In the genomic region with DNA sequence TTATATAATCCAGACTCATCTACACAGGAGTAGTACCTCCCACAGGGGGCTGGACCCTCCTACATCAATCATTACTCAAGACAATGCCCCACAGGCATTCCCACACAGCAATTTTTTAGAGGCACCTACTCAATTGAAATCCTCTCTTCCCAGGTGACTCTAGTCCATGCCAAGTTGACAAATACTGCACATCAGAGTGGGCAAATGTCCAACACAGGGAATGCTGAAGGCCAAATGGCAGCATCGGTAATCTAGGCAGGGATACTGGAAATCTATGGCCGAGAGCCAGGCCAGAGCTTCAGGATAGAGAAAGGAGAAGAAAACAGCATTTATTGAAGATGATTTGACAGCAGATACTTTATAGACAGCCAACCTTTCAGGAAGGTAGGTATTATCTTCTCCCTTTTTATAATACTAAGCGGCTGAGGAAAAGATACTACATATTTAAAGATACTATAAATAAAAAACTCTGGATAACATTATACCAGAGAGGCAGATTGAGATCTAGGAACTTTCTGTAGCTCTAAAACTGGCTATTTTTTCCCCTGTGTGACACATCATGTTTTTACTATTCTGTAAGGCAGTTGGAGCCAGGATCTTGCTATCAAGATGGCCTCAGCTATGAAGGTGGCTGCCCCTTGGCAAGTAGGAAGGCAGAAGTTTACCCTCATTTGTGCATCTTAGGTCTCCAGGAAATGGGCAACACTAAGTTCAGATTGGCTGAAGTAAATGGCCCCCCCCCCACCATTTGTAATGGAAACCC, we compare ENCODE assay signal across 19 mouse cellular contexts.
DNase-seq lines count a peak whose midpoint lies in the region; ATAC-seq and TF ChIP-seq lines count a peak whose summit lies in the region.
"Had no signal": no experiment of that assay in that cellular context is flagged by ENCODE, and none has a peak within 500 bp of the region (broad histone marks: within the 10 kb centered on the region; RNA-seq: fewer than 3 reads in every experiment).

No protein-coding gene starts in this region.

- no peak overlapping the region for H3K4me3 ChIP-seq in hindbrain, postnatal 0 days (ENCODE audit: low read length)
- no peak overlapping the region for H3K4me3 ChIP-seq in hindbrain, embryonic 12.5 days
- no peak overlapping the region for H3K4me3 ChIP-seq in forebrain, embryonic 11.5 days (ENCODE audit: low read depth, low read length)
- no peak overlapping the region for H3K4me3 ChIP-seq in intestine, embryonic 16.5 days (ENCODE audit: low read length)
- H3K4me3 ChIP-seq: embryonic facial prominence, embryonic 15.5 days; forebrain, embryonic 12.5 days; kidney, embryonic 15.5 days; megakaryocyte, embryonic 14.5 days had no signal

- no peaks in the 10 kb centered on the region for H3K9me3 ChIP-seq in hindbrain, postnatal 0 days (ENCODE audit: low read length)
- no peaks in the 10 kb centered on the region for H3K9me3 ChIP-seq in hindbrain, embryonic 12.5 days (replicated peaks)
- no peaks in the 10 kb centered on the region for H3K9me3 ChIP-seq in forebrain, embryonic 11.5 days (ENCODE audit: control insufficient read depth, low read length)
- H3K9me3 ChIP-seq in intestine, embryonic 16.5 days (ENCODE audit: control insufficient read depth, low read length) = no peaks in the 10 kb centered on the region
- H3K9me3 ChIP-seq: embryonic facial prominence, embryonic 15.5 days; forebrain, embryonic 12.5 days; kidney, embryonic 15.5 days; megakaryocyte, embryonic 14.5 days had no signal

- peak; percentile 56 for DNase-seq in hindbrain, postnatal 0 days (ENCODE audit: low spot score)
- DNase-seq in brain, adult 2 months (ENCODE audit: low read depth, low spot score) = peak; percentile 96
- peak; percentile 88 for DNase-seq in cerebellum, adult 11-12 months
- DNase-seq in cerebellum, postnatal 14 days = peak; percentile 89 to 92
- DNase-seq in forebrain, embryonic 11.5 days (ENCODE audit: low spot score) = no peak
- DNase-seq: B cell, adult 2 months; gastrocnemius, postnatal 14 days; kidney, postnatal 4 days; liver; lung, adult 18-20 months; thymus, adult 18-20 months; thymus, postnatal 4 days had no signal

- no peak for ATAC-seq in hindbrain, postnatal 0 days
- ATAC-seq in hindbrain, embryonic 12.5 days (ENCODE audit: low FRiP score) = no peak
- ATAC-seq in inflammation-experienced regulatory T-cells, adult 6 months = no peak
- ATAC-seq in forebrain, embryonic 11.5 days (replicated peaks; ENCODE audit: low FRiP score) = no peak
- ATAC-seq in intestine, embryonic 16.5 days = no peak

- H3K36me3 ChIP-seq in hindbrain, postnatal 0 days (ENCODE audit: insufficient read depth, low read length) = no peaks in the 10 kb centered on the region
- H3K36me3 ChIP-seq in hindbrain, embryonic 12.5 days = no peaks in the 10 kb centered on the region
- no peaks in the 10 kb centered on the region for H3K36me3 ChIP-seq in forebrain, embryonic 11.5 days (ENCODE audit: control insufficient read depth, insufficient read depth, low read length)
- no peaks in the 10 kb centered on the region for H3K36me3 ChIP-seq in intestine, embryonic 16.5 days (ENCODE audit: control insufficient read depth, insufficient read depth, low read length)
- H3K36me3 ChIP-seq: embryonic facial prominence, embryonic 15.5 days; forebrain, embryonic 12.5 days; kidney, embryonic 15.5 days had no signal

- WGBS in hindbrain, postnatal 0 days = 61% methylated on average over 3 of the region's 3 CpGs
- 88% methylated on average over 3 of the region's 3 CpGs for WGBS in hindbrain, embryonic 12.5 days
- whole genome bisulfite sequencing in forebrain, embryonic 11.5 days = 91% methylated on average over 3 of the region's 3 CpGs
- WGBS in intestine, embryonic 16.5 days = 84% methylated on average over 3 of the region's 3 CpGs

- 0 out of 2 replicates have a peak, but pooled peaks cover 6% of the 10 kb centered on the region for H3K4me1 ChIP-seq in hindbrain, postnatal 0 days (ENCODE audit: insufficient read depth, low read length)
- H3K4me1 ChIP-seq in hindbrain, embryonic 12.5 days = peaks cover 5% of the 10 kb centered on the region; the same call in 1 of the 2 replicates
- H3K4me1 ChIP-seq in forebrain, embryonic 11.5 days (replicated peaks; ENCODE audit: control insufficient read depth, insufficient read depth, low read length) = peaks cover 2% of the 10 kb centered on the region; the same call in 1 of the 2 replicates
- H3K4me1 ChIP-seq in intestine, embryonic 16.5 days (ENCODE audit: control insufficient read depth, insufficient read depth, low read length) = no peaks in the 10 kb centered on the region
- H3K4me1 ChIP-seq: embryonic facial prominence, embryonic 15.5 days; kidney, embryonic 15.5 days; megakaryocyte, embryonic 14.5 days had no signal

- no peak overlapping the region for H3K9ac ChIP-seq in hindbrain, postnatal 0 days (replicated peaks; ENCODE audit: low read length)
- H3K9ac ChIP-seq in hindbrain, embryonic 12.5 days = no peak overlapping the region
- no peak overlapping the region for H3K9ac ChIP-seq in forebrain, embryonic 11.5 days (ENCODE audit: low read length)
- H3K9ac ChIP-seq in intestine, embryonic 16.5 days (ENCODE audit: low read depth, low read length) = no peak overlapping the region
- H3K9ac ChIP-seq: embryonic facial prominence, embryonic 15.5 days; forebrain, embryonic 12.5 days; kidney, embryonic 15.5 days had no signal

- no peak for TF ChIP-seq CTCF in hindbrain, postnatal 0 days (IDR thresholded peaks at IDR 0.05; ENCODE audit: low read depth)

- no peaks in the 10 kb centered on the region for H3K27me3 ChIP-seq in hindbrain, postnatal 0 days (ENCODE audit: insufficient read depth, low read length)
- H3K27me3 ChIP-seq in hindbrain, embryonic 12.5 days = no peaks in the 10 kb centered on the region
- no peaks in the 10 kb centered on the region for H3K27me3 ChIP-seq in forebrain, embryonic 11.5 days (ENCODE audit: control insufficient read depth, insufficient read depth, low read length)
- no peaks in the 10 kb centered on the region for H3K27me3 ChIP-seq in intestine, embryonic 16.5 days (replicated peaks; ENCODE audit: control insufficient read depth, insufficient read depth, low read length)
- H3K27me3 ChIP-seq: embryonic facial prominence, embryonic 15.5 days; forebrain, embryonic 12.5 days; kidney, embryonic 15.5 days; megakaryocyte, embryonic 14.5 days had no signal

- H3K4me2 ChIP-seq in hindbrain, postnatal 0 days (ENCODE audit: low read depth, low read length) = no peak overlapping the region
- H3K4me2 ChIP-seq in hindbrain, embryonic 12.5 days (replicated peaks) = no peak overlapping the region
- H3K4me2 ChIP-seq in forebrain, embryonic 11.5 days (ENCODE audit: low read depth, low read length, severe bottlenecking) = no peak overlapping the region
- no peak overlapping the region for H3K4me2 ChIP-seq in intestine, embryonic 16.5 days (ENCODE audit: low read depth, low read length)
- H3K4me2 ChIP-seq: embryonic facial prominence, embryonic 15.5 days; forebrain, embryonic 12.5 days; kidney, embryonic 15.5 days had no signal

- no peak overlapping the region for H3K27ac ChIP-seq in hindbrain, postnatal 0 days
- H3K27ac ChIP-seq in hindbrain, embryonic 12.5 days = no peak overlapping the region
- H3K27ac ChIP-seq in forebrain, embryonic 11.5 days (ENCODE audit: low read depth, low read length) = no peak overlapping the region
- no peak overlapping the region for H3K27ac ChIP-seq in intestine, embryonic 16.5 days (ENCODE audit: low read length)
- H3K27ac ChIP-seq: embryonic facial prominence, embryonic 15.5 days; forebrain, embryonic 12.5 days; kidney, embryonic 15.5 days had no signal
